10 mouse cellular contexts compared by ENCODE assay signal in genomic region chr15:97468732-97469683, GRCm38 (mm10).
DNase-seq lines count a peak whose midpoint lies in the region; ATAC-seq and TF ChIP-seq lines count a peak whose summit lies in the region.
"Had no signal": no experiment of that assay in that cellular context is flagged by ENCODE, and none has a peak within 500 bp of the region (broad histone marks: within the 10 kb centered on the region; RNA-seq: fewer than 3 reads in every experiment).

No protein-coding gene starts in this region.

- H3K9ac ChIP-seq in lung, postnatal 0 days (replicated peaks; ENCODE audit: low read depth): no peak overlapping the region
- no peak overlapping the region for H3K9ac ChIP-seq in intestine, embryonic 15.5 days
- H3K9ac ChIP-seq: hindbrain, embryonic 15.5 days; neural tube, embryonic 12.5 days had no signal

- H3K4me2 ChIP-seq in lung, postnatal 0 days (replicated peaks; ENCODE audit: low read depth, low read length): no peak overlapping the region
- no peak overlapping the region for H3K4me2 ChIP-seq in intestine, embryonic 15.5 days (replicated peaks)
- H3K4me2 ChIP-seq: hindbrain, embryonic 15.5 days; neural tube, embryonic 12.5 days had no signal

- no peak for TF ChIP-seq EP300 in lung, postnatal 0 days (IDR thresholded peaks at IDR 0.05)

- no peaks in the 10 kb centered on the region for H3K36me3 ChIP-seq in lung, postnatal 0 days (ENCODE audit: insufficient read depth, low read length)
- H3K36me3 ChIP-seq in intestine, embryonic 15.5 days: no peaks in the 10 kb centered on the region
- H3K36me3 ChIP-seq: hindbrain, embryonic 15.5 days; neural tube, embryonic 12.5 days had no signal

- 72% methylated on average over 23 of the region's 23 CpGs for WGBS in lung, postnatal 0 days
- WGBS in intestine, embryonic 15.5 days: 71% methylated on average over 23 of the region's 23 CpGs

- no peak overlapping the region for H3K4me3 ChIP-seq in lung, postnatal 0 days (ENCODE audit: low read depth, low read length)
- no peak overlapping the region for H3K4me3 ChIP-seq in intestine, embryonic 15.5 days (replicated peaks)
- H3K4me3 ChIP-seq: hindbrain, embryonic 15.5 days; neural tube, embryonic 12.5 days had no signal

- H3K9me3 ChIP-seq in lung, postnatal 0 days (ENCODE audit: low read length): no peaks in the 10 kb centered on the region
- H3K9me3 ChIP-seq in intestine, embryonic 15.5 days: no peaks in the 10 kb centered on the region
- H3K9me3 ChIP-seq: hindbrain, embryonic 15.5 days; neural tube, embryonic 12.5 days had no signal

- no peaks in the 10 kb centered on the region for H3K4me1 ChIP-seq in lung, postnatal 0 days (ENCODE audit: insufficient read depth, low read depth, low read length)
- H3K4me1 ChIP-seq in intestine, embryonic 15.5 days (replicated peaks): 0 out of 2 replicates have a peak, but pooled peaks cover 5% of the 10 kb centered on the region
- H3K4me1 ChIP-seq: hindbrain, embryonic 15.5 days; neural tube, embryonic 12.5 days had no signal

- ATAC-seq in lung, postnatal 0 days: no peak; the same call in 1 of the 2 replicates
- peak; percentile 87 for ATAC-seq in common myeloid progenitor, adult 5-6 weeks (replicated peaks; ENCODE audit: low read depth, poor library complexity, severe bottlenecking)
- no peak for ATAC-seq in intestine, embryonic 15.5 days

- H3K27ac ChIP-seq in lung, postnatal 0 days (ENCODE audit: low read length): no peak overlapping the region
- H3K27ac ChIP-seq in intestine, embryonic 15.5 days: no peak overlapping the region
- H3K27ac ChIP-seq: hindbrain, embryonic 15.5 days; neural tube, embryonic 12.5 days had no signal

- DNase-seq in lung, postnatal 0 days (ENCODE audit: low spot score): peak; percentile 16
- DNase-seq in lung, postnatal 14 days: no peak
- DNase-seq in skeletal muscle tissue, adult 2 months (ENCODE audit: low read depth, low spot score): peak; percentile 18
- no peak for DNase-seq in adrenal gland, postnatal 14 days
- DNase-seq in left cerebral cortex, adult 8-10 months (ENCODE audit: low spot score in 2 of 2): no peak
- DNase-seq: cerebellum, adult 2 months had no signal

- no peak for TF ChIP-seq CTCF in lung, postnatal 0 days (IDR thresholded peaks at IDR 0.05)

- no peaks in the 10 kb centered on the region for H3K27me3 ChIP-seq in lung, postnatal 0 days (replicated peaks; ENCODE audit: insufficient read depth, low read length)
- no peaks in the 10 kb centered on the region for H3K27me3 ChIP-seq in intestine, embryonic 15.5 days (replicated peaks)
- H3K27me3 ChIP-seq: hindbrain, embryonic 15.5 days; neural tube, embryonic 12.5 days had no signal

Comparison
In these comparisons a context has a peak if more than half of its experiments do, and no peak if none do; other contexts are left out.
1. DNase-seq: peak in lung, postnatal 0 days (single experiment) and skeletal muscle tissue, adult 2 months (single experiment); none in lung, postnatal 14 days (single experiment), adrenal gland, postnatal 14 days (single experiment) and left cerebral cortex, adult 8-10 months (0 of 2).